Mouse (Mus musculus) adipocyte (in vitro differentiated cells): ENCODE results near the gene Npnt.

Experiments
- DNase-seq: peaks from one replicate; pipeline ENCODE4 v3.0.0-alpha.2; 2016; ENCODE audit warnings: low spot score

Gene Npnt

GRCm38 (mm10) chr3:132892481-132892880, 57.6 kb downstream of the Npnt start:
- DNase-seq: no peak

GRCm38 (mm10) chr3:132887074-132887848, 62.8 kb downstream of the Npnt start:
- DNase-seq: peak; percentile 17

GRCm38 (mm10) chr3:132886419-132887050, 63.6 kb downstream of the Npnt start:
- no peak for DNase-seq

- DNase-seq: no peak
Measured at GRCm38 (mm10) chr3:132884459-132884858, 65.6 kb downstream of the Npnt start.

GRCm38 (mm10) chr3:132883256-132883655, 66.8 kb downstream of the Npnt start:
- no peak for DNase-seq

GRCm38 (mm10) chr3:132880826-132881225, 69.3 kb downstream of the Npnt start:
- DNase-seq: no peak

GRCm38 (mm10) chr3:132880361-132880760, 69.7 kb downstream of the Npnt start:
- no peak for DNase-seq

GRCm38 (mm10) chr3:132876933-132877676, 73.0 kb downstream of the Npnt start:
- DNase-seq: no peak

- DNase-seq: no peak
Measured at GRCm38 (mm10) chr3:132876011-132876708, 73.9 kb downstream of the Npnt start.

GRCm38 (mm10) chr3:132873251-132873650, 76.8 kb downstream of the Npnt start:
- DNase-seq: no peak

- DNase-seq: peak; percentile 65
Measured at GRCm38 (mm10) chr3:132871318-132871904, 78.7 kb downstream of the Npnt start.

- no peak for DNase-seq
Measured at GRCm38 (mm10) chr3:132870079-132870478, 80.0 kb downstream of the Npnt start.

- no peak for DNase-seq
Measured at GRCm38 (mm10) chr3:132868838-132869237, 81.3 kb downstream of the Npnt start.

GRCm38 (mm10) chr3:132866984-132867383, 83.1 kb downstream of the Npnt start:
- no peak for DNase-seq

GRCm38 (mm10) chr3:132865596-132865995, 84.5 kb downstream of the Npnt start:
- no peak for DNase-seq

GRCm38 (mm10) chr3:132864986-132865385, 85.1 kb downstream of the Npnt start:
- DNase-seq: no peak

- no peak for DNase-seq
Measured at GRCm38 (mm10) chr3:132864329-132864919, 85.7 kb downstream of the Npnt start.

GRCm38 (mm10) chr3:132863843-132864242, 86.2 kb downstream of the Npnt start:
- DNase-seq: peak; percentile 29

- no peak for DNase-seq
Measured at GRCm38 (mm10) chr3:132860796-132861195, 89.3 kb downstream of the Npnt start.

- no peak for DNase-seq
Measured at GRCm38 (mm10) chr3:132859573-132859972, 90.5 kb downstream of the Npnt start.

GRCm38 (mm10) chr3:132858849-132859248, 91.2 kb downstream of the Npnt start:
- no peak for DNase-seq
